Mouse (Mus musculus) C2C12 (cell line): ENCODE measurements around the gene Ptbp1.

Source experiments
- CTCF ChIP-seq: IDR thresholded peaks from one replicate; pipeline ENCODE4 v1.5.1; 2011; ENCODE audit not compliant: control insufficient read depth, insufficient read depth, insufficient read length
- MAX ChIP-seq: IDR thresholded peaks from one replicate; pipeline ENCODE4 v1.6.1; 2011; ENCODE audit warnings: mild to moderate bottlenecking, control low read depth
- MYOD1 ChIP-seq: IDR thresholded peaks from one replicate; pipeline ENCODE4 v1.6.1; 2011; ENCODE audit warnings: low read depth; ENCODE audit not compliant: control insufficient read depth, insufficient read length
- USF1 ChIP-seq: IDR thresholded peaks from one replicate; pipeline ENCODE4 v1.6.1; 2011; ENCODE audit warnings: low read depth, mild to moderate bottlenecking, control low read depth, moderate library complexity

DNA sequence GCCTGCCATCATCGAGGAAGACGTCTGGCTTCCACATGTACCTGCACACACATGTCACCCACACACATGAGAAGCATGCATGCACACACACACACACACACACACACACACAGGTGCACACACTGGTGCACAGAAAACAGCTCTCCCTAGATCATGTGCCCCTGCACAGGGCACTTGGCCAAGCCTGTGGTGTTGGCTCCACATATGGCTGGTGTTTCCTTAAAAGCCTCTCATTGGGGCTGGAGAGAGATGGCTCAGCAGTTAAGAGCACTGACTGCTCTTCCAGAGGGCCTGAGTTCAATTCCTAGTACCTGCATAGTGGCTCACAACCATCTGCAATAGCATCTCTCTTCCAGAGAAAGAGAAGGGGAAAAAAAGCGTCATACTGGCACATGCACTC lies 22.6 kb upstream of the Ptbp1 start:
- TF ChIP-seq CTCF: no peak
- TF ChIP-seq MYOD1: no peak
- no peak for TF ChIP-seq USF1
- no peak for TF ChIP-seq MAX
